Mouse (Mus musculus) thymus, adult 2 months (tissue): ENCODE data around the gene Tomt.

Experiments
- CTCF ChIP-seq: fragments of 200-500 bp; IDR thresholded peaks from 2 replicates; pipeline ENCODE4 v1.5.1; 2012; ENCODE audit warnings: mild to moderate bottlenecking, control low read depth, low read length, moderate library complexity, borderline replicate concordance; ENCODE audit not compliant: control insufficient read depth, poor library complexity, insufficient read depth; ENCODE audit errors: extremely low read depth
- POLR2A ChIP-seq: fragments of 200-500 bp; IDR thresholded peaks from 2 replicates; pipeline ENCODE4 v1.6.1; 2012; ENCODE audit warnings: mild to moderate bottlenecking, low read length, control low read depth, moderate library complexity; ENCODE audit not compliant: control insufficient read depth, poor library complexity, insufficient read depth; ENCODE audit errors: extremely low read depth

GRCm38 (mm10) chr7:101868241-101869162 is 37.7 kb downstream of the Tomt start:
- TF ChIP-seq CTCF: no peak
- no peak for TF ChIP-seq POLR2A
